In the genomic region with DNA sequence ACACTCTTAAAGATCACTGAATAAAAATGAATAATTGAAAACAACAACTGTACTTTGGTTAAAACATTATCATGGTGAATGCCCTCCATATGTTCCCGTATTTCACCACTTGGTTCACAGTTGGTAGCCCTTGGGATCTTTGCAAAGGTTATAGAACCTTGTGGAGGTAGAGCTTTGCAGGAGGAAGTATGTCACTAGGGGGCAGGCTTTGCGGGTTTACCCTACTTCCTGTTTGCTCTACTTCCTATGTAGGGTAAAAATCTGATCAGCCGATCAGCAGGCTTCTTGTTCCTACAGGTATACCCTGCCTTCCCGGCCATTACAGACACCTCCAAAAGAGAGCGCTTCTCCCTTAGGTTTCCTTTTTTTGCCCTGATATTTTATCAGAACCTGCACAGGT, we compare ENCODE assay signal across 10 mouse cellular contexts. TPM values are rescaled to one million over a fixed set of nuclear protein-coding genes. Genes with fewer than 3 reads are reported as not detected.
A peak's percentile ranks its signal among the peaks of the same experiment; 100 is the strongest.
DNase-seq lines count a peak whose midpoint lies in the region; ATAC-seq and TF ChIP-seq lines count a peak whose summit lies in the region.
"Had no signal": no experiment of that assay in that cellular context is flagged by ENCODE, and none has a peak within 500 bp of the region (broad histone marks: within the 10 kb centered on the region; RNA-seq: fewer than 3 reads in every experiment).

No protein-coding gene starts in this region.

- peak; percentile 51 for DNase-seq in liver, postnatal 0 days
- DNase-seq in liver, embryonic 11.5 days (ENCODE audit: low spot score): no peak
- peak; percentile 77 for DNase-seq in R1 (ENCODE audit: low read depth, low spot score)
- DNase-seq in thymus, postnatal 10 days (ENCODE audit: low spot score in 2 of 2): peak; percentile 56 to 83
- no peak for DNase-seq in gastrocnemius, adult 18-20 months (ENCODE audit: low spot score)
- DNase-seq in layer of hippocampus, postnatal 14 days (ENCODE audit: low spot score in 2 of 2): no peak
- DNase-seq in layer of hippocampus, adult 9-11 months: no peak

- TF ChIP-seq CTCF in liver, postnatal 0 days (IDR thresholded peaks at IDR 0.05; ENCODE audit: low read depth): peak; percentile 57

- ATAC-seq in liver, postnatal 0 days: no peak
- no peak for ATAC-seq in liver, embryonic 11.5 days (replicated peaks; ENCODE audit: low FRiP score)
- peak; percentile 67 for ATAC-seq in megakaryocyte progenitor cell, adult 5-6 weeks (replicated peaks; ENCODE audit: poor library complexity)

- H3K4me2 ChIP-seq in liver, postnatal 0 days (ENCODE audit: low read depth, low read length): no peak overlapping the region
- H3K4me2 ChIP-seq in liver, embryonic 11.5 days: no peak overlapping the region

- peaks cover 7% of the 10 kb centered on the region; the same call in 1 of the 2 replicates for H3K4me1 ChIP-seq in liver, postnatal 0 days (ENCODE audit: insufficient read depth)
- peaks cover 10% of the 10 kb centered on the region; the same call in 1 of the 2 replicates for H3K4me1 ChIP-seq in liver, embryonic 11.5 days (replicated peaks; ENCODE audit: control insufficient read depth, insufficient read depth, low read length)

- no peaks in the 10 kb centered on the region for H3K9me3 ChIP-seq in liver, postnatal 0 days (ENCODE audit: low read length)
- no peaks in the 10 kb centered on the region for H3K9me3 ChIP-seq in liver, embryonic 11.5 days (ENCODE audit: control insufficient read depth, low read length)

- no peaks in the 10 kb centered on the region for H3K27me3 ChIP-seq in liver, postnatal 0 days (ENCODE audit: insufficient read depth, low read length)
- no peaks in the 10 kb centered on the region for H3K27me3 ChIP-seq in liver, embryonic 11.5 days (replicated peaks; ENCODE audit: control insufficient read depth, insufficient read depth, low read length)

- no peak overlapping the region; the same call in 1 of the 2 replicates for H3K27ac ChIP-seq in liver, postnatal 0 days (ENCODE audit: low read depth)
- no peak overlapping the region for H3K27ac ChIP-seq in liver, embryonic 11.5 days (ENCODE audit: low read depth, low read length)

- H3K9ac ChIP-seq in liver, postnatal 0 days (replicated peaks): no peak overlapping the region
- H3K9ac ChIP-seq in liver, embryonic 11.5 days (ENCODE audit: low read depth, low read length): no peak overlapping the region

- WGBS in liver, postnatal 0 days (ENCODE audit: insufficient replicate concordance): 64% methylated on average over 5 of the region's 5 CpGs
- 61% methylated on average over 5 of the region's 5 CpGs for WGBS in liver, embryonic 11.5 days

- H3K36me3 ChIP-seq in liver, postnatal 0 days (replicated peaks; ENCODE audit: insufficient read depth, low read length): peaks cover 48% of the 10 kb centered on the region
- H3K36me3 ChIP-seq in liver, embryonic 11.5 days (ENCODE audit: control insufficient read depth, insufficient read depth, low read length): peaks cover 34% of the 10 kb centered on the region

- no peak overlapping the region for H3K4me3 ChIP-seq in liver, postnatal 0 days (ENCODE audit: low read depth, low read length)
- H3K4me3 ChIP-seq in liver, embryonic 11.5 days (ENCODE audit: low read depth, low read length): no peak overlapping the region

- no peak for TF ChIP-seq EP300 in liver, postnatal 0 days (IDR thresholded peaks at IDR 0.05; ENCODE audit: low read depth)

RNA-seq across cellular contexts. Expression of a gene that starts 6.2 kb away (rescaled TPM):
- 2.7 and 3.6 TPM in 2 replicates for polyA plus RNA-seq in liver, postnatal 0 days (2015; fragmentation: Nextera tagmentation; extraction: Ambion mirVana)
- 13.1 and 14.9 TPM in 2 replicates for polyA plus RNA-seq in liver, embryonic 11.5 days (2014; fragmentation: Nextera tagmentation; extraction: Ambion mirVana)
- total RNA-seq in megakaryocyte progenitor cell, adult 5-6 weeks (2015): 13.2 and 14.1 TPM in 2 replicates
- total RNA-seq in megakaryocyte progenitor cell, adult 5-6 weeks (2017): 15.3 and 16.3 TPM in 2 replicates
- 1 to 10 TPM; 6.2 to 6.6 TPM for total RNA-seq in gastrocnemius, adult 18-20 months (2021)
- 10 to 100 TPM; 20.4 to 21.4 TPM for total RNA-seq in layer of hippocampus, postnatal 14 days (2021)

RNA-seq across cellular contexts. Expression of a gene that starts 8.0 kb away (rescaled TPM):
- polyA plus RNA-seq in liver, postnatal 0 days (2015; fragmentation: Nextera tagmentation; extraction: Ambion mirVana): 53.2 and 55.1 TPM in 2 replicates
- polyA plus RNA-seq in liver, embryonic 11.5 days (2014; fragmentation: Nextera tagmentation; extraction: Ambion mirVana): 101 and 112 TPM in 2 replicates
- 48.6 and 56.3 TPM in 2 replicates for total RNA-seq in megakaryocyte progenitor cell, adult 5-6 weeks (2015)
- 25.9 and 50.6 TPM in 2 replicates for total RNA-seq in megakaryocyte progenitor cell, adult 5-6 weeks (2017)
- 10 to 100 TPM; 36.5 to 44.5 TPM for total RNA-seq in gastrocnemius, adult 18-20 months (2021)
- total RNA-seq in layer of hippocampus, postnatal 14 days (2021): 10 to 100 TPM; 44.0 to 47.0 TPM

RNA-seq across cellular contexts. Expression of a gene that starts 20.5 kb away (rescaled TPM):
- not detected in 2 replicates for polyA plus RNA-seq in liver, postnatal 0 days (2015; fragmentation: Nextera tagmentation; extraction: Ambion mirVana)
- polyA plus RNA-seq in liver, embryonic 11.5 days (2014; fragmentation: Nextera tagmentation; extraction: Ambion mirVana): 0.25 TPM in 1 of 2 replicates, not detected in the other
- total RNA-seq in megakaryocyte progenitor cell, adult 5-6 weeks (2015): not detected in 2 replicates
- total RNA-seq in megakaryocyte progenitor cell, adult 5-6 weeks (2017): not detected in 2 replicates
- total RNA-seq in gastrocnemius, adult 18-20 months (2021): not detected
- total RNA-seq in layer of hippocampus, postnatal 14 days (2021): not detected
- total RNA-seq: heart, postnatal 10 days; left cerebral cortex, adult 8-10 months had no signal

Comparison
In these comparisons a context has a peak if more than half of its experiments do, and no peak if none do; other contexts are left out.
1. DNase-seq: peak in liver, postnatal 0 days (single experiment), R1 (single experiment) and thymus, postnatal 10 days (2 of 2); none in liver, embryonic 11.5 days (single experiment), gastrocnemius, adult 18-20 months (single experiment), layer of hippocampus, postnatal 14 days (0 of 2) and layer of hippocampus, adult 9-11 months (single experiment).